Mouse (Mus musculus): ENCODE results near the gene Ndufb3. TPM values are rescaled to one million over a fixed set of nuclear protein-coding genes. Genes with fewer than 3 reads are reported as not detected.

The Ndufb3 gene
- polyA plus RNA-seq, 1 experiment from 2014 or later: 197 TPM

DNA sequence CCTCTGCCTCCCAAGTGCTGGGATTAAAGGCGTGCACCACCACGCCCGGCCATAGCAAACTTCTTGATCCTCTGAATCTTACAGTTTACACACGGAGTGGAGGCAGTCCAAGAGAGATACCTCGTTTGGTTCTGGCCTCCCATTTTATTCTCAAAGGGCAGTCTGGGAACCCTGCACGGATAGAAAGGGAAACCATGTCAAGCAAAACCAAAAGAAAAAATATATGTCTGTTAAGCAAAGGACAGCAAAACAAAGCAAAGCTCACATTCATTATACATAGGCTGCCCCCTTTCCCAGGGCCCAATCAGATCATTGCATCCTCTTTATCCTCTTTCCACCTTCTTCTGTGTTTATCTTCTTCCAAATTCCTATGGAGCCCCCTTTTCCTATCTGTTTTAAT, 27.6 kb downstream of the Ndufb3 start:
- no peak overlapping the region for H3K4me2 ChIP-seq (ENCODE audit: low read length)
- ATAC-seq (no peak), DNase-seq (ENCODE audit: low spot score) (no peak)
- H3K36me3 ChIP-seq (ENCODE audit: control insufficient read depth, insufficient read depth, low read length): no peaks in the 10 kb centered on the region
- no peak overlapping the region for H3K9ac ChIP-seq (ENCODE audit: low read length)
- H3K4me1 ChIP-seq (ENCODE audit: control insufficient read depth, insufficient read depth, low read length): no peaks in the 10 kb centered on the region
- no peak overlapping the region for H3K27ac ChIP-seq (ENCODE audit: low read depth, low read length)
- no peaks in the 10 kb centered on the region for H3K27me3 ChIP-seq (replicated peaks; ENCODE audit: control insufficient read depth, insufficient read depth, low read length)
- WGBS: 83% methylated on average over 6 of the region's 6 CpGs
- H3K9me3 ChIP-seq (replicated peaks; ENCODE audit: control insufficient read depth, low read length): no peaks in the 10 kb centered on the region
- no peak overlapping the region for H3K4me3 ChIP-seq (ENCODE audit: low read depth, low read length)

DNA sequence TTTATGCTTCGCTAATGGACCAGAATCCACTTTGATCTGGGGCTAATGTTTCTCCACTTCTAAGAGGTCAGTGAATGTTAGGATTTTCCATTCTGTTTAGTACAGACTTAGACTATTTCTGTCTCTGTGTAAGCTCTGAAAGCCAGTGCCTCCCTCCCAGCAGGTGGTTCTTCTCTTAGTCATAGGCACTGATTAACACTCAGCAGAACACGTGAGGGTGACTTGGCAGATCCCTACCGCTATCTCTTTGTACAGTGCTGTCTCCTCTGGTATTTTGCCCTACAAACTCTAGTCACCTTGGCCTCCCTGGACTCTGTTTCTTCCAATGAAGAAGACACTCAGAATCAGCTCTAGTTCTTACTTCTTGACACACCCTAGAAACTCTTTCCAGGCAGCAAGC, 28.2 kb downstream of the Ndufb3 start:
- ATAC-seq (no peak), DNase-seq (ENCODE audit: low spot score) (no peak)
- no peaks in the 10 kb centered on the region for H3K9me3 ChIP-seq (replicated peaks; ENCODE audit: control insufficient read depth, low read length)
- H3K27ac ChIP-seq (ENCODE audit: low read depth, low read length): no peak overlapping the region
- H3K4me2 ChIP-seq (ENCODE audit: low read length): no peak overlapping the region
- H3K4me3 ChIP-seq (ENCODE audit: low read depth, low read length): no peak overlapping the region
- H3K36me3 ChIP-seq (ENCODE audit: control insufficient read depth, insufficient read depth, low read length): no peaks in the 10 kb centered on the region
- H3K4me1 ChIP-seq (ENCODE audit: control insufficient read depth, insufficient read depth, low read length): no peaks in the 10 kb centered on the region
- H3K27me3 ChIP-seq (replicated peaks; ENCODE audit: control insufficient read depth, insufficient read depth, low read length): no peaks in the 10 kb centered on the region
- no peak overlapping the region for H3K9ac ChIP-seq (ENCODE audit: low read length)
- WGBS: 60% methylated on average over 3 of the region's 3 CpGs

DNA sequence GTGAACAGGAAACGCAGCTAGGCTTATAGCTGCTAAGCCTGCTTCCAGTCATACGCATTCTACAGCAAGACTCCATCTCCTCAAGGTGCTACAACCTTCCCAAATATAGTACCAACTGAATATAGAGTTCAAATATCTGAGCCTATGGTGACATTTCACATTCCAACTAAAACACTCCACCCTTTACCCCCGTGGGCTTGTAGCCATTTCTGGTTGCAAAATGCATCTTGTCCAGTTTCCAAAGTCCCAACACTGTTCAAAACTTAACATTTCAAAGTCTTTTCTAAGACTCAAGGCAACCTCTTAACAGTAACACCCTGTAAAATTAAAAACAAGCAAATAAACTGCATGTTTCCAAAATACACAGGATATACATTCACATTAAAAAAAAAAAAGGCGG, 29.0 kb downstream of the Ndufb3 start:
- Histone ChIP-seq H3K9ac (ENCODE audit: low read length) (no peak overlapping the region), H3K27ac (ENCODE audit: low read depth, low read length) (no peak overlapping the region), H3K9me3 (replicated peaks; ENCODE audit: control insufficient read depth, low read length) (no peaks in the 10 kb centered on the region), H3K36me3 (ENCODE audit: control insufficient read depth, insufficient read depth, low read length) (no peaks in the 10 kb centered on the region), H3K4me3 (ENCODE audit: low read depth, low read length) (no peak overlapping the region), H3K27me3 (replicated peaks; ENCODE audit: control insufficient read depth, insufficient read depth, low read length) (no peaks in the 10 kb centered on the region), H3K4me1 (ENCODE audit: control insufficient read depth, insufficient read depth, low read length) (no peaks in the 10 kb centered on the region), H3K4me2 (ENCODE audit: low read length) (no peak overlapping the region)
- ATAC-seq (no peak), DNase-seq (ENCODE audit: low spot score) (no peak)
- WGBS: 93% methylated on average over 4 of the region's 4 CpGs

DNA sequence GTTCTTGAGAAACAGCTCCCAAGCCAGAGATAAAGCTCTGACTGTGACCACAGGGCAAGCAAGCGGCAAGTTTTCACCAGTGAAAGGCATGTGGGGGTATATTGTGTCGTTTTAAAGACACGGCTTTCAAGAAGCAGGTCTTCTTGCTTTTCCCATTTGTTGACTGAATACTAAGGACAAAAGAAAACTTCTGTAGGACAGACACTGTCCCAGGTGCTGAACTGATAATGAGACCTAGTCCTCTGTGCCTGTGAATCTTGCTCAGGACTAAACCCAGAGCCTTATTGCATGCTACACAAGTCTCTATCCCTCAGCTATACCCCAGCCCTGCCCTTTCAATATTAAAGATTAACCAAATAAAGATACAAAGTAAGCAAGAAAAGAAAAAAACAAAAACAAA, 30.0 kb downstream of the Ndufb3 start:
- Histone ChIP-seq H3K9me3 (replicated peaks; ENCODE audit: control insufficient read depth, low read length) (no peaks in the 10 kb centered on the region), H3K4me1 (ENCODE audit: control insufficient read depth, insufficient read depth, low read length) (no peaks in the 10 kb centered on the region), H3K9ac (ENCODE audit: low read length) (no peak overlapping the region), H3K4me2 (ENCODE audit: low read length) (no peak overlapping the region), H3K36me3 (ENCODE audit: control insufficient read depth, insufficient read depth, low read length) (no peaks in the 10 kb centered on the region), H3K4me3 (ENCODE audit: low read depth, low read length) (no peak overlapping the region), H3K27me3 (replicated peaks; ENCODE audit: control insufficient read depth, insufficient read depth, low read length) (no peaks in the 10 kb centered on the region), H3K27ac (ENCODE audit: low read depth, low read length) (no peak overlapping the region)
- DNase-seq (ENCODE audit: low spot score): no peak
- no peak for ATAC-seq
- WGBS: 72% methylated on average over 3 of the region's 3 CpGs

DNA sequence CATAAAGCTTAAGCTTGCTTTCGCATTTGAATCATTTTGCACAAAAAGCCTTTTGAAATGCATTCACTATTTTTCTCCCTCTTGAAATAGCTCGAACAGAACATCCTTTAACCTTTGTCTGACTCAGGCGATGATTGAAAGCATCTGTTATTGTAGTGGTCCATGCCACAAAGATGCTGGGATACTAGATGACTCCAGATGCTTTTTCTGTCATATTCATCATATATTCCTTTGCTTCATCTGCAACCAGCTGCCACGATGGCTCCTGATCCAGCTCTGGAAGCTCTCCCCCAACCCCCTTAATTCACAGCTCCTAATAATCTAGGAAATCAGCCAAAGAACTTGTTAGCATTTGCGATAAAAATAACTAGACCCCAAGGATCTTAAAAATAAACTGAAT, 30.9 kb downstream of the Ndufb3 start:
- H3K9me3 ChIP-seq (replicated peaks; ENCODE audit: control insufficient read depth, low read length): no peaks in the 10 kb centered on the region
- no peak overlapping the region for H3K4me2 ChIP-seq (ENCODE audit: low read length)
- no peaks in the 10 kb centered on the region for H3K27me3 ChIP-seq (replicated peaks; ENCODE audit: control insufficient read depth, insufficient read depth, low read length)
- no peak overlapping the region for H3K27ac ChIP-seq (ENCODE audit: low read depth, low read length)
- no peaks in the 10 kb centered on the region for H3K4me1 ChIP-seq (ENCODE audit: control insufficient read depth, insufficient read depth, low read length)
- 58% methylated on average over 5 of the region's 5 CpGs for WGBS
- H3K9ac ChIP-seq (ENCODE audit: low read length): no peak overlapping the region
- no peaks in the 10 kb centered on the region for H3K36me3 ChIP-seq (ENCODE audit: control insufficient read depth, insufficient read depth, low read length)
- ATAC-seq: no peak
- no peak overlapping the region for H3K4me3 ChIP-seq (ENCODE audit: low read depth, low read length)
- peak; percentile 27 for DNase-seq (ENCODE audit: low spot score)

DNA sequence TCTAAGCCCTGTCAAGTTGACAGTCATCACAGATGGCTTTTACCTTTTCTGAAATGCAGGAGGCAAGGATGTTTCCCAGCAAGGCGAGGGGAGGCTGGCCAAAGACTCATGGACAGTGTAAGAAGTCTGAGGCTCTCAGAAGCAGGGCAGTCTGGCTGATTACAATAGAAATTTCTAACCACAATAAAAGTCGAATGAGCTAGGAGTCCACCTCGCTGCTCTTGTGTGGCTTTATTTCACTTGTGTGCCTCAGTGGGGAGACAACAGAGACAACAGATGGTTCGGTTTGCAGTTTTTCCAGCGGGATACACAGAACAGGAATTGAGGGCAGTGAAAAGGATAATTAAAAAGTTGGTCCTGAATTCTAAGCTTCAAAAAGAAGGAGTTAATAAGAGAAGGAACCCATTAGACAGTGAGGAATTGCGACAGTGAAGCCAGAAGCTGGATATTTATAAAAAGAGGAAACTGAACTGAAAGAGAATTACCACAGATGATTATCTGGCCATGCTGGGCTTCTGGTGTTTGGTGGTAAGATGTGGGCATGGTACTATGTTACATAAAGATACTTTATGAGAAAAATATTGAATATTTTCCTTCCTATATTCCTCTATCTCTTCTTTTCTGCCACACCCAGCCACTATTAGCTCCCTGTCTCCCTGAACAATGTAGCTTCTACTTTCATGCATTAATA, 31.9 kb downstream of the Ndufb3 start:
- DNase-seq (ENCODE audit: low spot score) (no peak), ATAC-seq (no peak)
- 72% methylated on average over 6 of the region's 6 CpGs for WGBS

DNA sequence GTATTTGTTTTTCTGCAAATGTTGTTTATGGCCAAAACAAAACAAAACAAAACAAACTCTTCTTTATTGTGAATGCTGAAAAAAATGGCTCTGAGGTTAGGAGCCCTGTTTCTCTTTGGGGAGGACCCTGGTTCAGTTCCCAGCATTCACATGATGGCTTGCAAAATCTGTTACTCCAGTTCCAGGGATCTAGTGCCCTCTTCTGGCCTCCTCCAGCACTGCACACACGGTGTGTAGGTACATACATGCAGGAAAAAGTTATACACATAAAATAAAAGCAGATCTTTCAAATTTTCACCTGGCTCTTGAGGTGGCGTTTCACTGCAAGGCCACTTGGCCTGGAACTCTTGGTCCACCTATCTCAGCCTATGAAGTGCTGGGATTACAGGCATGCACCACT, 32.6 kb downstream of the Ndufb3 start:
- H3K4me3 ChIP-seq (ENCODE audit: low read depth, low read length): no peak overlapping the region
- WGBS: 86% methylated on average over 2 of the region's 2 CpGs
- no peak overlapping the region for H3K9ac ChIP-seq (ENCODE audit: low read length)
- DNase-seq (ENCODE audit: low spot score) (no peak), ATAC-seq (no peak)
- no peak overlapping the region for H3K4me2 ChIP-seq (ENCODE audit: low read length)
- H3K9me3 ChIP-seq (replicated peaks; ENCODE audit: control insufficient read depth, low read length): no peaks in the 10 kb centered on the region
- no peak overlapping the region for H3K27ac ChIP-seq (ENCODE audit: low read depth, low read length)
- no peaks in the 10 kb centered on the region for H3K36me3 ChIP-seq (ENCODE audit: control insufficient read depth, insufficient read depth, low read length)
- H3K27me3 ChIP-seq (replicated peaks; ENCODE audit: control insufficient read depth, insufficient read depth, low read length): no peaks in the 10 kb centered on the region
- no peaks in the 10 kb centered on the region for H3K4me1 ChIP-seq (ENCODE audit: control insufficient read depth, insufficient read depth, low read length)

More for the DNA sequence above, 31.9 kb downstream of the Ndufb3 start:
- Histone ChIP-seq H3K4me2 (ENCODE audit: low read length) (no peak overlapping the region), H3K4me3 (ENCODE audit: low read depth, low read length) (no peak overlapping the region), H3K9me3 (replicated peaks; ENCODE audit: control insufficient read depth, low read length) (no peaks in the 10 kb centered on the region), H3K27me3 (replicated peaks; ENCODE audit: control insufficient read depth, insufficient read depth, low read length) (no peaks in the 10 kb centered on the region), H3K27ac (ENCODE audit: low read depth, low read length) (no peak overlapping the region), H3K9ac (ENCODE audit: low read length) (no peak overlapping the region), H3K36me3 (ENCODE audit: control insufficient read depth, insufficient read depth, low read length) (no peaks in the 10 kb centered on the region), H3K4me1 (ENCODE audit: control insufficient read depth, insufficient read depth, low read length) (no peaks in the 10 kb centered on the region)

DNA sequence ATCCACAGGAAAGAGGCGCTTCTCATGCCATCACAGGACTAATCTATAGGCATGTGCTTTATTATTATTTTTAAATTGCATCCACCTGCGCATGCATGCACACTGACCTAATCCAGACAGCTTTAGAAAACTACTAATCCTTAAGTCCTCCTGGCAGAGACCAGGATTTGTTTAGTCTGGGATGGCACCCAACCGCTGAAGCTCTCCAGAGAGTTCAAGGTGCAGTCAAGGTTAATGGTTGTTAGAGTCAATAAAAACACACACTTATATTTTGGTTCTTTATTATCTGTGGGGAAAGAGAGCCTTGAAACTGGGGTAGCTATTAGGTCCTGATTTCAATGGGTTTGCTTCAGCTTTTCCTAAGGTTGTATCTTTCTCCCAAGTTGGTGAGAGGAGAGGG, 35.1 kb downstream of the Ndufb3 start:
- WGBS: 89% methylated on average over 3 of the region's 3 CpGs
- Histone ChIP-seq H3K27me3 (replicated peaks; ENCODE audit: control insufficient read depth, insufficient read depth, low read length) (peaks cover 3% of the 10 kb centered on the region; the same call in 1 of the 2 replicates), H3K4me2 (ENCODE audit: low read length) (no peak overlapping the region), H3K9me3 (replicated peaks; ENCODE audit: control insufficient read depth, low read length) (no peaks in the 10 kb centered on the region), H3K4me1 (ENCODE audit: control insufficient read depth, insufficient read depth, low read length) (no peaks in the 10 kb centered on the region), H3K9ac (ENCODE audit: low read length) (no peak overlapping the region), H3K4me3 (ENCODE audit: low read depth, low read length) (no peak overlapping the region), H3K36me3 (ENCODE audit: control insufficient read depth, insufficient read depth, low read length) (no peaks in the 10 kb centered on the region), H3K27ac (ENCODE audit: low read depth, low read length) (no peak overlapping the region)
- ATAC-seq: no peak
- DNase-seq (ENCODE audit: low spot score): no peak

DNA sequence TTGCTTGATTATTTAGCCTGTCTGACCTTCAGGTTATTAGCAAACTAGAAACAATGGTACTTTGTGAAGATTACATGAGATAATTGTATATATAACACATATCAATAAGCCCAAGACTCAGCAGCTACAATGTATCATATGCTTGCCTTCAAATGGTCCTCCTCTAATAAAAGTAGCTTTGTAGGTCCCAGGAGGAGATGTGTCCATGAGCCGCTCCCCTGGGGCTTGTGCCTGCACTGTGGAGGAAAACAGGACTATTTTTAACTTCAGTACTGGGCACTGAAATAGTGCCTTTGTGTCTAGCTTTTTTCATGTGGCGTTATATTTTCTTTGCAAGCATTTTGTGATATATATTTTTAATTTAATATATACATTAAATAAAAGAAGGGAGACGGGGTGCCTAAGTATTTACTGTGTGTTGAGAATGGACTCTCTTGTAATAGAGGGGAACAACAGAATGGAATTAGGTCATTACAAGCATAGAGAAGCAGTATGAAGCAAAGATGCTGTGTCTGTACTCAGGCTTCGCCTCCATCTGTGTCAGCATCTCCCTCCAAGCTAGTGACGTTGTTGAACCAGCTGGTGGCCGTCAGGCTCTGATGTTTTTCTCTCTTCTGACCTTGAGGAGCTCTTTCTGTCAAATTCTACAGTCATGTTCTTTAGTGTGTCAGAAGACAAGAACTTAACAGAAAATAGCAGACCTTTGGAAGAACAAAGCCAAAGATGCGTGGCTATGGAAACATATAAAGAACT, 36.0 kb downstream of the Ndufb3 start:
- H3K36me3 ChIP-seq (ENCODE audit: control insufficient read depth, insufficient read depth, low read length): no peaks in the 10 kb centered on the region
- no peak overlapping the region for H3K27ac ChIP-seq (ENCODE audit: low read depth, low read length)
- H3K4me1 ChIP-seq (ENCODE audit: control insufficient read depth, insufficient read depth, low read length): no peaks in the 10 kb centered on the region
- no peaks in the 10 kb centered on the region for H3K9me3 ChIP-seq (replicated peaks; ENCODE audit: control insufficient read depth, low read length)
- ATAC-seq (no peak), DNase-seq (ENCODE audit: low spot score) (peak; percentile 16)
- 67% methylated on average over 7 of the region's 7 CpGs for WGBS
- no peak overlapping the region for H3K4me2 ChIP-seq (ENCODE audit: low read length)
- H3K27me3 ChIP-seq (replicated peaks; ENCODE audit: control insufficient read depth, insufficient read depth, low read length): peaks cover 3% of the 10 kb centered on the region; the same call in 1 of the 2 replicates
- no peak overlapping the region for H3K9ac ChIP-seq (ENCODE audit: low read length)
- no peak overlapping the region for H3K4me3 ChIP-seq (ENCODE audit: low read depth, low read length)
